Mouse (Mus musculus): ENCODE measurements at regions not wholly inside any gene's neighbourhood (a gene's known extent, or its start where the extent isn't known, plus 50 kb on each side); places are given as distances from the start of the nearest gene placed in this dataset.

DNA sequence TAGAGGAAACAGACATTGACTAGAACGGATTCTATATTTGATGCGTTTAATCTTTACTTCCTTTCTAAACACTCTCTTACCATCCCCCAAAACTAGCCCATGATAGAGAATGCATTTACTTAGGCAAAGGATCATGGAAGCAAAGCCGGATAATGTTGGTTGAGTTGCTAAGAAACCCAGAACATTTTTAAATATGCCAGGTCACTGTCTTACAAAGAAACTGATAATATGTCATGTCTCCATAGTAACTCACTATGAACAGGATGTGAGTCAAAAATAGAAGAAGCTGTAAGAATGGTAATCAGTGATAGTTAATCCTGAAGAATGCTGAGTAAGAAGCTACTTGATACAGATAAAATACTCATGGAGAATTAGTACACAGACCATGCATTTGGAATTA, 405.0 kb upstream of the Gm21961 start:
- TF ChIP-seq USF2 (IDR thresholded peaks at IDR 0.05; ENCODE audit: borderline replicate concordance in 1 of 2, insufficient read depth in 1 of 2, low read depth in 1 of 2, low read length in 2 of 2) = no peak
- TF ChIP-seq TCF12 (IDR thresholded peaks at IDR 0.05; ENCODE audit: low read depth, low read length) = no peak
- no peak for TF ChIP-seq KAT2A (conservative IDR thresholded peaks at IDR 0.05; ENCODE audit: low read depth, low read length)
- TF ChIP-seq POLR2A (IDR thresholded peaks at IDR 0.05; ENCODE audit: control insufficient read depth in 1 of 2, insufficient read depth in 1 of 2, low read depth in 1 of 2, low read length in 2 of 2, poor library complexity in 1 of 2) = no peak

All from MEL (cell line).